Mouse (Mus musculus): ENCODE data around the gene Tmie. TPM values are rescaled to one million over a fixed set of nuclear protein-coding genes. Genes with fewer than 3 reads are reported as not detected.

Tmie gene
- total RNA-seq (2022), result 1 to 10 TPM; 2.4 to 3.6 (median 2.8) TPM

GRCm38 (mm10) chr9:110879998-110880561, at the start of gene Tmie:
Tmie (minus strand) TSS chr9:110880113.
- no peak for DNase-seq (ENCODE audit: low spot score in 2 of 2)

GRCm38 (mm10) chr9:110922759-110923158, 42.8 kb upstream of the Tmie start:
- DNase-seq (ENCODE audit: low spot score in 2 of 2), result peak in 1 of 2 experiments; percentile 70

- DNase-seq (ENCODE audit: low spot score in 2 of 2), result no peak
Measured at GRCm38 (mm10) chr9:110920665-110921419, 40.9 kb upstream of the Tmie start.

- DNase-seq (ENCODE audit: low spot score in 2 of 2), result no peak
Measured at GRCm38 (mm10) chr9:110916786-110917185, 36.9 kb upstream of the Tmie start, which contains the start of gene Fam240a. Fam240a (minus strand) TSS chr9:110916861.

GRCm38 (mm10) chr9:110915466-110915865, 35.6 kb upstream of the Tmie start:
- DNase-seq (ENCODE audit: low spot score in 2 of 2), result no peak

GRCm38 (mm10) chr9:110914631-110915236, 34.8 kb upstream of the Tmie start:
- DNase-seq (ENCODE audit: low spot score in 2 of 2), result no peak

- DNase-seq (ENCODE audit: low spot score in 2 of 2), result no peak
Measured at GRCm38 (mm10) chr9:110909371-110909967, 29.6 kb upstream of the Tmie start.

- DNase-seq (ENCODE audit: low spot score in 2 of 2), result no peak
Measured at GRCm38 (mm10) chr9:110908631-110909016, 28.7 kb upstream of the Tmie start.

- no peak for DNase-seq (ENCODE audit: low spot score in 2 of 2)
Measured at GRCm38 (mm10) chr9:110907838-110908630, 28.1 kb upstream of the Tmie start.

- no peak for DNase-seq (ENCODE audit: low spot score in 2 of 2)
Measured at GRCm38 (mm10) chr9:110907201-110907837, 27.4 kb upstream of the Tmie start.

- no peak for DNase-seq (ENCODE audit: low spot score in 2 of 2)
Measured at GRCm38 (mm10) chr9:110902271-110902670, 22.4 kb upstream of the Tmie start.

GRCm38 (mm10) chr9:110901204-110901603, 21.3 kb upstream of the Tmie start:
- no peak for DNase-seq (ENCODE audit: low spot score in 2 of 2)

GRCm38 (mm10) chr9:110899451-110900008, 19.6 kb upstream of the Tmie start:
- no peak for DNase-seq (ENCODE audit: low spot score in 2 of 2)

GRCm38 (mm10) chr9:110896595-110896994, 16.7 kb upstream of the Tmie start:
- no peak for DNase-seq (ENCODE audit: low spot score in 2 of 2)

- no peak for DNase-seq (ENCODE audit: low spot score in 2 of 2)
Measured at GRCm38 (mm10) chr9:110895994-110896393, 16.1 kb upstream of the Tmie start.

GRCm38 (mm10) chr9:110895507-110895906, 15.6 kb upstream of the Tmie start:
- DNase-seq (ENCODE audit: low spot score in 2 of 2), result no peak

- no peak for DNase-seq (ENCODE audit: low spot score in 2 of 2)
Measured at GRCm38 (mm10) chr9:110893429-110893828, 13.5 kb upstream of the Tmie start.

- DNase-seq (ENCODE audit: low spot score in 2 of 2), result no peak
Measured at GRCm38 (mm10) chr9:110892552-110892951, 12.6 kb upstream of the Tmie start.

GRCm38 (mm10) chr9:110891077-110891828, 11.3 kb upstream of the Tmie start:
- DNase-seq (ENCODE audit: low spot score in 2 of 2), result no peak

Data from layer of hippocampus, adult 8-10 months (tissue).